Mouse (Mus musculus): ENCODE data around the gene Slc41a3. TPM values are rescaled to one million over a fixed set of nuclear protein-coding genes. Genes with fewer than 3 reads are reported as not detected.
"Not testable (repeated sequence)": the region's sequence is repeated elsewhere in the genome, so short reads cannot be mapped to it uniquely, and the experiment has no call there.

The Slc41a3 gene
- polyA plus RNA-seq, 1 experiment from 2014 or later, result 10.7 TPM

DNA sequence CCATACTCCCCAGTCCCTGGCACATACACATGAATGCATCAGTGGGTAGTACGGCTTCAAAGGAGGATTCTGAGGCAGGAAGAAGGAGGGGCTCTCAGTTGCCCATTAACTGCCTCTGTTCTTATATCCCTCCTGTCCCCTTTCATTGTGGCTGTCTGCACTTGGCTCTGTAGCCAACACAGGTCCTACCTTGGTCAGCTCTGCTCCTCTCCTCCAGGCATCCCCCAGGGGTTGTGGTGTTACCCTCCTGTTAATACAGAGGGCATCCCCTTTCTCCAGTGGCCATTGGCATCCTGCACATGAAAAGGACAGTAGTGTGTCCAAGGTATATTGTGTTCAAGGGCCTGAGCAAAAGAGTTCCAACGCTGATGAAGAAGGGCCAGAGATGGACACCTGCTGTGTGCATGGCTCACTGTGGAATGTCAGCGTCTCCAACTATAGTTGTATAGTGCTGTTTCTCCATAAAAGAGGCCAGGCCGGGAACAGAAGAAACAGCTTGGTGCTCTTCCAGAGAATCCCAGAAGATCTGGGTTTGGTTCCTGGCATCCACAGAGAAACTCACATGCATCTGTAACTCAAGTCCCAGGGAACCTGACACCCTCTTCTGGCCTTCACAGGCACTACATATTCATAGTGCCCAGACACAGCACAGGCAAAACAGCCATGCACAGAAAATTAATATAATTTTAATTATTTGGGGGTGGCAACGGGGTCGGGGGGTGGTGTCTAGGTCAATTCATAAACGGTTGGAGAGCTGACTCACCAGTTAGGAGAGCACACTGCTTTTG lies 20.9 kb downstream of the Slc41a3 start:
- H3K36me3 ChIP-seq, result no peaks in the 10 kb centered on the region
- ATAC-seq (replicated peaks; ENCODE audit: insufficient number of reproducible peaks, insufficient read depth, low FRiP score, low read depth), result no peak
- H3K4me3 ChIP-seq, result no peak overlapping the region
- H3K27ac ChIP-seq, result no peak overlapping the region
- no peaks in the 10 kb centered on the region for H3K9me3 ChIP-seq (replicated peaks)
- no peaks in the 10 kb centered on the region for H3K27me3 ChIP-seq
- no peak overlapping the region for H3K9ac ChIP-seq
- peaks cover 41% of the 10 kb centered on the region for H3K4me1 ChIP-seq (replicated peaks)
- no peak overlapping the region for H3K4me2 ChIP-seq
- 83% methylated on average over 7 of the region's 7 CpGs for WGBS

DNA sequence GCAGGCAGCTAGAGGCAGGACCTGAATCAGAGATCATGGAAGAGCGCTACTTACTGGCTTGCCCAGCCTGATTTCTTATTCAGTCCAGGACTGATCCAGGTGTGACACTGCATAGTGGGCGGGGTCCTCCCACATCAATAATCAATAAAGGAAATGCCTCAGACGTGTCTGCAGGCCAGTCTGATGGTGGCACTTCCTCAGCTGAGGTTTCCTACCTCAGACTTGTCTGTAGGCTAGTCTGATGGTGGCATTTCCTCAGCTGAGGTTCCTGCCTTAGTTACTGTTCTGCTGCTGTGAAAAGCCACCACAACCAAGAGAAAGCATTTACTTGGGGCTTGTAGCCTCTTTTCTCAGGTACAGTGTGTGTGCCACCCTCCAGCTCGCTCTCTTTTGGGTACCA lies 23.0 kb downstream of the Slc41a3 start:
- no peaks in the 10 kb centered on the region for H3K9me3 ChIP-seq (replicated peaks)
- no peak overlapping the region for H3K4me2 ChIP-seq
- H3K36me3 ChIP-seq, result no peaks in the 10 kb centered on the region
- no peaks in the 10 kb centered on the region for H3K27me3 ChIP-seq
- ATAC-seq (replicated peaks; ENCODE audit: insufficient number of reproducible peaks, insufficient read depth, low FRiP score, low read depth), result no peak
- peaks cover 20% of the 10 kb centered on the region for H3K4me1 ChIP-seq (replicated peaks)
- no peak overlapping the region for H3K27ac ChIP-seq
- H3K4me3 ChIP-seq, result no peak overlapping the region
- WGBS, result 88% methylated on average over 4 of the region's 4 CpGs
- no peak overlapping the region for H3K9ac ChIP-seq

DNA sequence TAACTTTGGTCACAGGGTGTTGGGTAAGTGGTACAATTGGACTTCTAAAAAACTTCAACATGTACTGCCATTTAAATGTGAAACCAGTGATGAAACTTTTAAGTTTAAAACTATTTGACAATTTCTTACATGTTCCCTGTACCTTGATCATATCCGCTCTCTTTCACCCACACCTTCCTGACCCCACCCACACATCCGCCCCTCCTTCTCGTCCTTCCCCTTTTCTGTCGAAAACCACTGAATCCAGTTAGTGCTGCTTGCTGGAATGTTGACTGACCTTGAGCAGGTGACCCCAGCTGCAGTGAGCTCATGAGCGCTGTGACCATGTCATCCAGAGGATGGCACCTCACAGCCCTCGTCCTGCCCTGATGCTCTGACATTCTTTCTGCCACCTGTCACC lies 25.0 kb downstream of the Slc41a3 start:
- 81% methylated on average over 6 of the region's 6 CpGs for WGBS
- H3K27ac ChIP-seq, result no peak overlapping the region
- no peak overlapping the region for H3K9ac ChIP-seq
- no peaks in the 10 kb centered on the region for H3K36me3 ChIP-seq
- no peak overlapping the region for H3K4me2 ChIP-seq
- no peak overlapping the region for H3K4me3 ChIP-seq
- no peaks in the 10 kb centered on the region for H3K9me3 ChIP-seq (replicated peaks)
- ATAC-seq (replicated peaks; ENCODE audit: insufficient number of reproducible peaks, insufficient read depth, low FRiP score, low read depth), result no peak
- H3K27me3 ChIP-seq, result no peaks in the 10 kb centered on the region
- H3K4me1 ChIP-seq (replicated peaks), result peaks cover 8% of the 10 kb centered on the region

DNA sequence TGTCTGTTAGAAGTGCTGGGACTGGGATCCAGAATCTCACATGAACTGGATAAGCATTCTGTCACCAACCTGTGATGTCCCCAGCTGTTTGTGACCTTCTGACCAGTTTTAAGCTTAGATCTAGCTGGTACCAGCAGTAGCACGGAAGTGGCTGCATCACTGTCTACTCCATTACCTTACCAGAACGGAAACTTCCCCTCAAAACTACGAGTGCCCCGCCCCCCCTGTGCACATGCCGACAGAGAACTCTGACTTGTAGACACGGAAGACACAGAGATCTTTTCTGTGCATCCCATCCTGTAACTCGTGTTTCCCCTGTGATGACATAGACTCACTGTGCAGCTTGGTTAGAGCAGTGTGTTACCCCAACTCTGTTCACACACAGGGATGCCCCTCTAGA lies 25.9 kb downstream of the Slc41a3 start:
- Histone ChIP-seq H3K27ac (no peak overlapping the region), H3K9ac (no peak overlapping the region), H3K4me1 (replicated peaks) (no peaks in the 10 kb centered on the region), H3K27me3 (no peaks in the 10 kb centered on the region), H3K9me3 (replicated peaks) (no peaks in the 10 kb centered on the region), H3K4me3 (no peak overlapping the region), H3K4me2 (no peak overlapping the region), H3K36me3 (no peaks in the 10 kb centered on the region)
- 93% methylated on average over 7 of the region's 7 CpGs for WGBS
- ATAC-seq (replicated peaks; ENCODE audit: insufficient number of reproducible peaks, insufficient read depth, low FRiP score, low read depth), result no peak

DNA sequence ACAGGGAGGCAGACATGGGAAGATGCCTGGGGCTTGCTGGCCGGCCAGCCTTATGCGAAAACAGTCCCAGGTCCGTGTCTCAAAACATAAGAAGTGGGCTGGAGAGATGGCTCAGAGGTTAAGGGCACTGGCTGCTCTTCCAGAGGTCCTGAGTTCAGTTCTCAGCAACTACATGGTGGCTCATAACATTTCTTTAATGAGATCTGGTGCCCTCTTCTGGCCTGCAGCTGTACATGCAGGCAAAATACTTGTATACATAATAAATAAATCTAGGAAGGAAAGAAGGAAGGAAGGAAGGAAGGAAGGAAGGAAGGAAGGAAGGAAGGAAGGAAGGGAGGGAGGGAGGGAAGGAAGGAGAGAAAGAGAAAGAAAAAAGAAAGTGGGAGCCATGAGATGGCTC lies 28.0 kb downstream of the Slc41a3 start:
- not testable (repeated sequence) for H3K9me3 ChIP-seq (replicated peaks); ATAC-seq (replicated peaks; ENCODE audit: insufficient number of reproducible peaks, insufficient read depth, low FRiP score, low read depth); H3K27me3 ChIP-seq; H3K9ac ChIP-seq; H3K27ac ChIP-seq; H3K4me3 ChIP-seq; H3K4me1 ChIP-seq (replicated peaks); H3K4me2 ChIP-seq; H3K36me3 ChIP-seq
- 79% methylated on average over 3 of the region's 3 CpGs for WGBS

DNA sequence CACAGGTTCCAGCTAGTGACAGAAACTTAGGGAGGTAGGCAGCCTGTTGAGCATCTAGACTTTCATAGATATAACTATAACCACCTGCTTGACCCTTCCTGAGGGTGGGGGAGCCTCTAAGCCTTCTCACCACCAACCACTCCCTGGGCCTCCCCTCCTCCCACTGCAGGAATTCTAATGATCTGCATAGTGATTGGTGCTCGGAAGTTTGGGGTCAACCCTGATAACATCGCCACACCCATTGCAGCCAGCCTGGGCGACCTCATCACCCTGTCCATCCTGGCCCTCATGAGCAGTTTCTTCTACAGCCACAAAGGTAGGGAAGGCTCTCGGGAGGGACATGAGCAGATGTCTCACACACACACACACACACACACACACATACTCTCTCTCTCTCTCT lies 30.6 kb downstream of the Slc41a3 start:
- Histone ChIP-seq H3K9me3 (replicated peaks) (no peaks in the 10 kb centered on the region), H3K27ac (no peak overlapping the region), H3K4me2 (no peak overlapping the region), H3K9ac (no peak overlapping the region), H3K36me3 (peaks cover 5% of the 10 kb centered on the region; the same call in 1 of the 2 replicates), H3K27me3 (no peaks in the 10 kb centered on the region), H3K4me3 (no peak overlapping the region), H3K4me1 (replicated peaks) (no peaks in the 10 kb centered on the region; the same call in 1 of the 2 replicates)
- 31% methylated on average over 4 of the region's 4 CpGs for WGBS
- ATAC-seq (replicated peaks; ENCODE audit: insufficient number of reproducible peaks, insufficient read depth, low FRiP score, low read depth), result no peak

DNA sequence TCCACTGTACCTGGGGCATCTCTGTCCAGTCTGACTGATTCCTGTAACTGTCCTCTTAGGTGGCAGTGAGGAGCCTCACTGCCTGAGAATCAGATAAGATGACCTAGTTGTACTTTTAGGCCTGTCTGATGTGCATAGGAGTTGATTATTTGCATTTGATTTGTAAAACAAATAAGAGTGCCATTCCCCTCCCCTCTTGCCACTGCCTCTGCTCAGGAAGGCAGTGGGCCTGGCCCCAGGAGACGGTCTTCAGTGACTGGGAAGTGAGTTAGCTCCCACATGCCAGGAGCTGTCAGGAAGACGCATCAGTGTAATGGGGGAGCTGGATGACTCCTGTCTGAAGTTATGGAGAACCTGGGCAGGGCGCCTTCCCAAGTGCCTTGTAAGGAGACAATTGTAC lies 31.1 kb downstream of the Slc41a3 start:
- no peak for ATAC-seq (replicated peaks; ENCODE audit: insufficient number of reproducible peaks, insufficient read depth, low FRiP score, low read depth)
- Histone ChIP-seq H3K27ac (no peak overlapping the region), H3K4me1 (replicated peaks) (no peaks in the 10 kb centered on the region; the same call in 1 of the 2 replicates), H3K4me2 (no peak overlapping the region), H3K9ac (no peak overlapping the region), H3K4me3 (no peak overlapping the region), H3K9me3 (replicated peaks) (no peaks in the 10 kb centered on the region), H3K27me3 (no peaks in the 10 kb centered on the region), H3K36me3 (peaks cover 5% of the 10 kb centered on the region; the same call in 1 of the 2 replicates)
- WGBS, result 66% methylated on average over 3 of the region's 3 CpGs

DNA sequence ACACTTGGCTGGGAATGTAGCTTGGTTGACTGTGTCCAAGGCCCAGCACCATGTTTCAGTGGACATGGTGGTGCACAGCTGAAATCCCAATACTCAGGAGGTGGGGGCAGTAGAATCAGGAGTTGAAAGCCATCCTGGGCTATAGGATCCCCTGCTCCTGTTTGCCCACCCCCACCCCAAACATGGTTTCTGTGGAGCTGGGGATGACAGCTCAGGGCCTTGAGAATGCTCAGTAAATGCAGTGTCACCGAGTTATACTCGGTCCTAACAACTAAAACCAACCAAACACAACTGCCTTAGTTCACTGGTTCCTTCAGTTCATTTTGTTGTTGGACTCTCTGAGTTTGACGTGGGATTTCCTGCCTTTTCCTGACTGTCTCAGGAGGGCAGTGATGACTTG lies 38.5 kb downstream of the Slc41a3 start:
- 80% methylated on average over 3 of the region's 3 CpGs for WGBS
- Histone ChIP-seq H3K4me2 (no peak overlapping the region), H3K9ac (no peak overlapping the region), H3K9me3 (replicated peaks) (no peaks in the 10 kb centered on the region), H3K4me3 (no peak overlapping the region), H3K27me3 (no peaks in the 10 kb centered on the region), H3K36me3 (peaks cover 5% of the 10 kb centered on the region; the same call in 1 of the 2 replicates), H3K27ac (no peak overlapping the region), H3K4me1 (replicated peaks) (no peaks in the 10 kb centered on the region)
- no peak for ATAC-seq (replicated peaks; ENCODE audit: insufficient number of reproducible peaks, insufficient read depth, low FRiP score, low read depth)

DNA sequence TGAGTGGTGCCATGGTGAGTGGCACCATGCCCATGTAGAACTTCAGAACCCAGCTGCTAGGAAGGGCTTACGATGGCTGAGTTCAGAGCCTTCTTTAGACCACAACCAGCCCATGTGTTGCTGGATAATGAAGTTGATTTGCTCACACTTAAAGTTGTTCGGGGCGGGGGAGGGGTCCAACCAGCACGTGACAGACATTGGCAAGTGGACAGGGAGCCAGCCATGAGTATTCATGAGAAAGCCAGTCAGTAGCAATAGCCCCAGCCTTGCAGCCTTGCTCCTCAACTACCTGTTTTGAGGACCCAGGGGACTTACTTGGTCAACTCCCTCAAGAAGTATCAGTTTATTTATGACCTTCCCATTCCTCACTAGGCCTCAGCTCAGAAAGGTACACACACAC lies 40.4 kb downstream of the Slc41a3 start:
- H3K36me3 ChIP-seq, result no peaks in the 10 kb centered on the region
- no peaks in the 10 kb centered on the region for H3K27me3 ChIP-seq
- H3K9me3 ChIP-seq (replicated peaks), result no peaks in the 10 kb centered on the region
- WGBS, result 71% methylated on average over 4 of the region's 4 CpGs
- no peak for ATAC-seq (replicated peaks; ENCODE audit: insufficient number of reproducible peaks, insufficient read depth, low FRiP score, low read depth)
- H3K4me2 ChIP-seq, result no peak overlapping the region
- H3K9ac ChIP-seq, result no peak overlapping the region
- no peak overlapping the region for H3K4me3 ChIP-seq
- no peaks in the 10 kb centered on the region for H3K4me1 ChIP-seq (replicated peaks)
- no peak overlapping the region for H3K27ac ChIP-seq

DNA sequence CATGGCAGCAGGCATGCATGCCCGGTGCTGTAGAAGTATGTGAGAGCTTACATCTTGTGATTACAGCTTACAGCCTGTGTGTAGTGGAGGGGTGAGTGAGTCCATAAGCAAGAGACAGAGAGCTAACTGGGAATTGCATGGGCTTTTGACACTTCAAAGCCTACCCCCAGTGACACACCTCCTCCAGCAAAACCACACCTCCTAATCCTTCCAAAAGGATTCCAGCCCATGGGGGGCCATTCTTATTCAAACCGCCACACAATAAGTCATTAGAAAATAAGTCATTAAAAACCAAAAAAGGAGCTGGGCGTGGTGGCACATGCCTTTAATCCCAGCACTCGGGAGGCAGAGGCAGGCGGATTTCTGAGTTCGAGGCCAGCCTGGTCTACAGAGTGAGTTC lies 43.9 kb downstream of the Slc41a3 start:
- Histone ChIP-seq H3K9me3 (replicated peaks) (no peaks in the 10 kb centered on the region), H3K27ac (no peak overlapping the region), H3K27me3 (no peaks in the 10 kb centered on the region), H3K36me3 (no peaks in the 10 kb centered on the region), H3K4me2 (no peak overlapping the region), H3K4me1 (replicated peaks) (no peaks in the 10 kb centered on the region), H3K4me3 (no peak overlapping the region), H3K9ac (no peak overlapping the region)
- 94% methylated on average over 6 of the region's 6 CpGs for WGBS
- ATAC-seq (replicated peaks; ENCODE audit: insufficient number of reproducible peaks, insufficient read depth, low FRiP score, low read depth), result no peak

DNA sequence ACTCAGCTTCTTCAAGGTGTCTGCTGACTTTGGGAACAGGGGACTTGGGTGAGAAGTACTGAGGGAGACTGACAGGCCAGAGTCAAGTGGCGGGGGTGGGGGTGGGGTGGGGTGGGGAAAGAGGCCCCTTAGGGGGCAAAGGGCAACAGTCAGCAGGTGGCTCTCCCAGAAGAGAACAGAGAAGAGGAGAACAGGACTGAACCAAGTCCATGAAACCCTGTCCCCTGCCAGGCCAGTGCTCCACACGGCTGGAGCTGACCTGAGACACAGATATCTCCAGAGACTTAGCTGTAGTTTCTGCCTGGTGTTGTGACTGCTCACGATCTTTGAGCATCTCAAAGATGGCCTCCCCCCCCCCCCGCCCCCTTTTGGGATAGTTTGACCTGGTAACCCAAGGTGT lies 44.8 kb downstream of the Slc41a3 start:
- Histone ChIP-seq H3K9me3 (replicated peaks) (no peaks in the 10 kb centered on the region), H3K4me2 (no peak overlapping the region), H3K27ac (no peak overlapping the region), H3K4me1 (replicated peaks) (no peaks in the 10 kb centered on the region), H3K27me3 (no peaks in the 10 kb centered on the region), H3K36me3 (no peaks in the 10 kb centered on the region), H3K4me3 (no peak overlapping the region), H3K9ac (no peak overlapping the region)
- WGBS, result 51% methylated on average over 4 of the region's 4 CpGs
- no peak for ATAC-seq (replicated peaks; ENCODE audit: insufficient number of reproducible peaks, insufficient read depth, low FRiP score, low read depth)

DNA sequence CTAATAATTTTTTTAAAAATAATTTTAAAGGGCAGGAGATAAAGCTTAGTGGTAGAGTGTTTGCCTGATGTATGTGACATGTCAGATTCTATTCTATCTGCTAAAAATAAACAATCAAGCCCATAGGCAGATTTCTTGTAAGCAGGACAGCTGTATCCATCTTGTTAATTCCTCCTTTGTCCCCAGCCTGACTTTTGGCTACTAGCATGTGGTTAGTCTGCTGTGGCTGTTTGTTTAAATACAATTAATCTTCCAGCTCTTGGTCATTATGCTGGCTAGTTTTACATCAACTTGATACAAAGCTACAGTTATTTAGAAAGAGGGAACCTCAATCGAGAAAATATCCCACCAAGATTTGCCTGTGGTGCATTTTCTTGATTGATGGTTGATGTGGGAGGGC lies 46.1 kb downstream of the Slc41a3 start:
- no peak overlapping the region for H3K4me3 ChIP-seq
- H3K9ac ChIP-seq, result no peak overlapping the region
- no peaks in the 10 kb centered on the region for H3K4me1 ChIP-seq (replicated peaks)
- ATAC-seq (replicated peaks; ENCODE audit: insufficient number of reproducible peaks, insufficient read depth, low FRiP score, low read depth), result no peak
- no peaks in the 10 kb centered on the region for H3K9me3 ChIP-seq (replicated peaks)
- no peaks in the 10 kb centered on the region for H3K36me3 ChIP-seq
- no peaks in the 10 kb centered on the region for H3K27me3 ChIP-seq
- H3K27ac ChIP-seq, result no peak overlapping the region
- 59% methylated on average over 1 of the region's 1 CpGs for WGBS
- no peak overlapping the region for H3K4me2 ChIP-seq
